Mouse (Mus musculus) stomach, postnatal 0 days (tissue): ENCODE results near the gene Ppid. TPM values are rescaled to one million over a fixed set of nuclear protein-coding genes. Genes with fewer than 3 reads are reported as not detected.
A peak's percentile ranks its signal among the peaks of the same experiment; 100 is the strongest.
"Not testable (repeated sequence)": the region's sequence is repeated elsewhere in the genome, so short reads cannot be mapped to it uniquely, and the experiment has no call there.

Experiments used
- ATAC-seq: fragments of 200-750 bp; cut with Nextera tagmentation; 2 replicates; pipeline ENCODE4 v1.8.0; 2017; ENCODE audit not compliant: low FRiP score, low TSS enrichment
- DNase-seq: peaks from one replicate; pipeline ENCODE4 v3.0.0-alpha.2; 2016; ENCODE audit warnings: low spot score
- H3K27ac ChIP-seq: fragments of 300-500 bp; sonication (generic); replicated peaks from 2 replicates; pipeline ENCODE4 v1.5.1; 2014; ENCODE audit warnings: mild to moderate bottlenecking, control low read depth
- H3K27me3 ChIP-seq: fragments of 300-500 bp; sonication (generic); 2 replicates; pipeline ENCODE4 v1.6.1; 2014; ENCODE audit warnings: low read length; ENCODE audit not compliant: control insufficient read depth, insufficient read depth
- H3K36me3 ChIP-seq: fragments of 300-500 bp; sonication (generic); 2 replicates; pipeline ENCODE4 v1.6.1; 2014; ENCODE audit warnings: low read length, mixed read lengths; ENCODE audit not compliant: control insufficient read depth, insufficient read depth
- H3K4me1 ChIP-seq: fragments of 300-500 bp; sonication (generic); replicated peaks from 2 replicates; pipeline ENCODE4 v1.6.1; 2014; ENCODE audit warnings: antibody characterized with exemption; ENCODE audit not compliant: control insufficient read depth, insufficient read depth
- H3K4me2 ChIP-seq: fragments of 300-500 bp; sonication (generic); replicated peaks from 2 replicates; pipeline ENCODE4 v1.6.1; 2014; ENCODE audit warnings: low read depth, mild to moderate bottlenecking, control low read depth, moderate library complexity
- H3K4me3 ChIP-seq: fragments of 300-500 bp; sonication (generic); 2 replicates; pipeline ENCODE4 v1.5.1; 2014; ENCODE audit warnings: low read depth, low read length, control low read depth
- H3K9ac ChIP-seq: fragments of 300-500 bp; sonication (generic); 2 replicates; pipeline ENCODE4 v1.6.1; 2014; ENCODE audit warnings: mild to moderate bottlenecking, low read length, control low read depth, mixed read lengths
- H3K9me3 ChIP-seq: fragments of 300-500 bp; sonication (generic); 2 replicates; pipeline ENCODE4 v1.6.1; 2016; ENCODE audit warnings: low read length; ENCODE audit not compliant: control insufficient read depth
- CTCF ChIP-seq: IDR thresholded peaks from 2 replicates; pipeline ENCODE4 v1.5.1; 2016; ENCODE audit warnings: antibody characterized with exemption, low read depth, mild to moderate bottlenecking, moderate library complexity
- EP300 ChIP-seq: optimal IDR thresholded peaks from 2 replicates; pipeline ENCODE3; 2016; ENCODE audit warnings: antibody characterized with exemption
- WGBS: fragments of 180-500 bp; shearing (Covaris S2); extraction: QIAGEN DNeasy Blood & Tissue Kit; methylation state at CpG from one replicate; pipeline ENCODE4 v1.1.7; 2014; 5-methylcytosine and 5-hydroxymethylcytosine counted together
- polyA plus RNA-seq: library from polyadenylated mRNA; unstranded; fragments of >200 nt; fragmentation: Nextera tagmentation; extraction: Ambion mirVana; gene quantifications from 2 replicates; pipeline ENCODE4 v1.2.1, GENCODE M21; 2015

The Ppid gene
- polyA plus RNA-seq, 1 experiment from 2014 or later, result 38.3 TPM

GRCm38 (mm10) chr3:79569351-79569681 is 21.8 kb upstream of the Ppid start:
- H3K4me2 ChIP-seq, result no peak overlapping the region
- H3K36me3 ChIP-seq, result no peaks in the 10 kb centered on the region
- H3K9me3 ChIP-seq, result no peaks in the 10 kb centered on the region
- 70% methylated on average over 3 of the region's 3 CpGs for WGBS
- no peak for ATAC-seq
- no peak overlapping the region for H3K4me3 ChIP-seq
- TF ChIP-seq EP300, result no peak
- no peak for TF ChIP-seq CTCF
- no peak for DNase-seq
- no peaks in the 10 kb centered on the region for H3K27me3 ChIP-seq
- no peak overlapping the region for H3K9ac ChIP-seq
- H3K27ac ChIP-seq, result no peak overlapping the region
- no peaks in the 10 kb centered on the region for H3K4me1 ChIP-seq

- WGBS, result 65% methylated on average over 3 of the region's 3 CpGs
- Histone ChIP-seq H3K27ac (no peak overlapping the region), H3K27me3 (no peaks in the 10 kb centered on the region), H3K9me3 (no peaks in the 10 kb centered on the region), H3K4me1 (no peaks in the 10 kb centered on the region), H3K9ac (no peak overlapping the region), H3K4me2 (no peak overlapping the region), H3K36me3 (no peaks in the 10 kb centered on the region), H3K4me3 (no peak overlapping the region)
- no peak for ATAC-seq
- TF ChIP-seq EP300 (no peak), CTCF (no peak)
- no peak for DNase-seq
Observed at GRCm38 (mm10) chr3:79572399-79572798, 18.7 kb upstream of the Ppid start.

GRCm38 (mm10) chr3:79573376-79573775 is 17.8 kb upstream of the Ppid start:
- not testable (repeated sequence) for H3K4me3 ChIP-seq, H3K9me3 ChIP-seq, H3K27ac ChIP-seq, H3K27me3 ChIP-seq, H3K4me2 ChIP-seq, DNase-seq, ATAC-seq, H3K9ac ChIP-seq, H3K36me3 ChIP-seq, H3K4me1 ChIP-seq
- 96% methylated on average over 5 of the region's 5 CpGs for WGBS

GRCm38 (mm10) chr3:79574336-79574735 is 16.8 kb upstream of the Ppid start:
- 81% methylated on average over 3 of the region's 3 CpGs for WGBS
- H3K4me3 ChIP-seq, result no peak overlapping the region
- no peak for TF ChIP-seq CTCF
- TF ChIP-seq EP300, result no peak
- H3K9ac ChIP-seq, result no peak overlapping the region
- no peak for DNase-seq
- H3K36me3 ChIP-seq, result no peaks in the 10 kb centered on the region
- no peaks in the 10 kb centered on the region for H3K4me1 ChIP-seq
- no peaks in the 10 kb centered on the region for H3K9me3 ChIP-seq
- H3K27ac ChIP-seq, result no peak overlapping the region
- H3K4me2 ChIP-seq, result no peak overlapping the region
- no peak for ATAC-seq
- H3K27me3 ChIP-seq, result no peaks in the 10 kb centered on the region

- Histone ChIP-seq H3K27ac (no peak overlapping the region), H3K4me2 (no peak overlapping the region), H3K9me3 (no peaks in the 10 kb centered on the region), H3K9ac (no peak overlapping the region), H3K27me3 (no peaks in the 10 kb centered on the region), H3K36me3 (no peaks in the 10 kb centered on the region), H3K4me3 (no peak overlapping the region), H3K4me1 (no peaks in the 10 kb centered on the region)
- peak; percentile 77 for DNase-seq
- WGBS, result 43% methylated on average over 10 of the region's 10 CpGs
- ATAC-seq, result peak; percentile 87
- TF ChIP-seq CTCF, result no peak
- no peak for TF ChIP-seq EP300
Observed at GRCm38 (mm10) chr3:79575576-79576467, 15.3 kb upstream of the Ppid start.

DNA sequence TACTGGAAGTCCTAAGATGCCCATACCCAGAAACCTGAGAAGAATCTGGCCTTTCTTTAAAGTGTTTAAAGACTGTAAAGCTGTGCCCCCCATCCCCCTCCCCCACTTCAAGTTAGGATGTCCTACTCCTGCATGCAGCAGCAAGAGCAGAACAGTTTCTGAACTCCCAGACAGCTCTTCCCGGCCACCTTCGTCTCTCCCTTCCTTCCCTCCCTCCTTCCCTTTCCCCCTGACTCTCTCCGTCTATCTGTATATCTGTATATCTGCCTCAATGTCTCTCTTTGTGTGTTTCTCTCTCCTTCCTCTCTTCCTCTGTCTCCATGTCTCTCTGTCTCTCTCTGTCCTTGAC is 14.7 kb upstream of the Ppid start:
- WGBS, result 5% methylated on average over 3 of the region's 3 CpGs
- no peak for DNase-seq
- no peaks in the 10 kb centered on the region for H3K36me3 ChIP-seq
- no peak overlapping the region for H3K4me2 ChIP-seq
- ATAC-seq, result peak; percentile 30; the same call in 1 of the 2 replicates
- no peak overlapping the region for H3K27ac ChIP-seq
- no peaks in the 10 kb centered on the region for H3K9me3 ChIP-seq
- H3K9ac ChIP-seq, result no peak overlapping the region
- no peaks in the 10 kb centered on the region for H3K4me1 ChIP-seq
- no peak overlapping the region for H3K4me3 ChIP-seq
- no peak for TF ChIP-seq CTCF
- TF ChIP-seq EP300, result no peak
- no peaks in the 10 kb centered on the region for H3K27me3 ChIP-seq
